Mouse (Mus musculus) midbrain, embryonic 15.5 days (tissue): ENCODE data around the gene Cltrn. TPM values are rescaled to one million over a fixed set of nuclear protein-coding genes. Genes with fewer than 3 reads are reported as not detected.

ENCODE experiments used
- ATAC-seq: fragments of 200-750 bp; cut with Nextera tagmentation; replicated peaks from 2 replicates; pipeline ENCODE4 v1.8.0; 2017; ENCODE audit warnings: moderate TSS enrichment
- H3K27ac ChIP-seq: fragments of 300-500 bp; sonication (generic); 2 replicates; pipeline ENCODE4 v1.5.1; 2015; ENCODE audit warnings: mild to moderate bottlenecking, inconsistent platforms
- H3K27me3 ChIP-seq: fragments of 300-500 bp; sonication (generic); replicated peaks from 2 replicates; pipeline ENCODE4 v1.6.1; 2015; ENCODE audit warnings: inconsistent platforms
- H3K36me3 ChIP-seq: fragments of 300-500 bp; sonication (generic); replicated peaks from 2 replicates; pipeline ENCODE4 v1.6.1; 2015; ENCODE audit warnings: inconsistent platforms
- H3K4me1 ChIP-seq: fragments of 300-500 bp; sonication (generic); 2 replicates; pipeline ENCODE4 v1.6.1; 2015; ENCODE audit warnings: inconsistent platforms
- H3K4me2 ChIP-seq: fragments of 300-500 bp; sonication (generic); 2 replicates; pipeline ENCODE4 v1.6.1; 2015; ENCODE audit warnings: inconsistent platforms, mild to moderate bottlenecking, moderate library complexity
- H3K4me3 ChIP-seq: fragments of 300-500 bp; sonication (generic); 2 replicates; pipeline ENCODE4 v1.5.1; 2015; ENCODE audit warnings: mild to moderate bottlenecking, inconsistent platforms
- H3K9ac ChIP-seq: fragments of 300-500 bp; sonication (generic); 2 replicates; pipeline ENCODE4 v1.6.1; 2015; ENCODE audit warnings: mild to moderate bottlenecking, inconsistent platforms
- H3K9me3 ChIP-seq: fragments of 300-500 bp; sonication (generic); 2 replicates; pipeline ENCODE4 v1.6.1; 2016; ENCODE audit warnings: inconsistent platforms
- WGBS: fragments of 180-500 bp; shearing (Covaris S2); methylation state at CpG from one replicate; pipeline ENCODE4 v1.1.7; 2015; ENCODE audit warnings: mixed read lengths; 5-methylcytosine and 5-hydroxymethylcytosine counted together
- polyA plus RNA-seq: library from polyadenylated mRNA; unstranded; fragments of >200 nt; fragmentation: Nextera tagmentation; extraction: Ambion mirVana; gene quantifications from 2 replicates; pipeline ENCODE4 v1.2.1, GENCODE M21; 2015

Cltrn gene
- polyA plus RNA-seq, 1 experiment from 2014 or later, result not detected

GRCm38 (mm10) chrX:164092300-164093169 is 3.9 kb downstream of the Cltrn start:
- Histone ChIP-seq H3K27ac (no peak overlapping the region), H3K4me1 (no peaks in the 10 kb centered on the region)
- 56% methylated on average over 7 of the region's 7 CpGs for WGBS

GRCm38 (mm10) chrX:164093435-164093834 is 4.8 kb downstream of the Cltrn start:
- Histone ChIP-seq H3K9me3 (no peaks in the 10 kb centered on the region), H3K4me3 (no peak overlapping the region), H3K27ac (no peak overlapping the region), H3K9ac (no peak overlapping the region), H3K4me1 (no peaks in the 10 kb centered on the region), H3K36me3 (no peaks in the 10 kb centered on the region), H3K27me3 (peaks cover 5% of the 10 kb centered on the region), H3K4me2 (no peak overlapping the region)
- WGBS, result 84% methylated on average over 5 of the region's 5 CpGs
- ATAC-seq, result no peak

More at GRCm38 (mm10) chrX:164092300-164093169, 3.9 kb downstream of the Cltrn start:
- no peak overlapping the region for H3K4me3 ChIP-seq
- ATAC-seq, result no peak
- no peaks in the 10 kb centered on the region for H3K9me3 ChIP-seq
- H3K36me3 ChIP-seq, result no peaks in the 10 kb centered on the region
- no peak overlapping the region for H3K4me2 ChIP-seq
- peaks cover 5% of the 10 kb centered on the region for H3K27me3 ChIP-seq
- no peak overlapping the region for H3K9ac ChIP-seq

GRCm38 (mm10) chrX:164095838-164096237 is 7.2 kb downstream of the Cltrn start:
- no peak for ATAC-seq
- no peak overlapping the region for H3K9ac ChIP-seq
- WGBS, result 79% methylated on average over 2 of the region's 2 CpGs
- H3K27me3 ChIP-seq, result peaks cover 2% of the 10 kb centered on the region; the same call in 1 of the 2 replicates
- no peak overlapping the region for H3K4me2 ChIP-seq
- no peaks in the 10 kb centered on the region for H3K9me3 ChIP-seq
- no peaks in the 10 kb centered on the region for H3K36me3 ChIP-seq
- no peak overlapping the region for H3K4me3 ChIP-seq
- no peaks in the 10 kb centered on the region for H3K4me1 ChIP-seq
- H3K27ac ChIP-seq, result no peak overlapping the region

GRCm38 (mm10) chrX:164101483-164101882 is 12.9 kb downstream of the Cltrn start:
- Histone ChIP-seq H3K9me3 (no peaks in the 10 kb centered on the region), H3K27me3 (no peaks in the 10 kb centered on the region; the same call in 1 of the 2 replicates), H3K4me2 (no peak overlapping the region), H3K36me3 (no peaks in the 10 kb centered on the region), H3K27ac (no peak overlapping the region), H3K4me1 (no peaks in the 10 kb centered on the region), H3K9ac (no peak overlapping the region), H3K4me3 (no peak overlapping the region)
- no peak for ATAC-seq

- H3K9me3 ChIP-seq, result no peaks in the 10 kb centered on the region
- H3K4me3 ChIP-seq, result no peak overlapping the region
- H3K36me3 ChIP-seq, result no peaks in the 10 kb centered on the region
- H3K4me1 ChIP-seq, result no peaks in the 10 kb centered on the region
- no peak for ATAC-seq
- no peak overlapping the region for H3K4me2 ChIP-seq
- no peak overlapping the region for H3K27ac ChIP-seq
- no peaks in the 10 kb centered on the region; the same call in 1 of the 2 replicates for H3K27me3 ChIP-seq
- 85% methylated on average over 7 of the region's 7 CpGs for WGBS
- H3K9ac ChIP-seq, result no peak overlapping the region
Observed at GRCm38 (mm10) chrX:164102198-164102597, 13.6 kb downstream of the Cltrn start.

- no peak overlapping the region for H3K9ac ChIP-seq
- no peak for ATAC-seq
- H3K4me1 ChIP-seq, result no peaks in the 10 kb centered on the region
- H3K9me3 ChIP-seq, result no peaks in the 10 kb centered on the region
- no peak overlapping the region for H3K4me3 ChIP-seq
- H3K27me3 ChIP-seq, result no peaks in the 10 kb centered on the region; the same call in 1 of the 2 replicates
- WGBS, result 70% methylated on average over 6 of the region's 6 CpGs
- no peak overlapping the region for H3K27ac ChIP-seq
- H3K4me2 ChIP-seq, result no peak overlapping the region
- no peaks in the 10 kb centered on the region for H3K36me3 ChIP-seq
Observed at GRCm38 (mm10) chrX:164102656-164103055, 14.0 kb downstream of the Cltrn start.

- Histone ChIP-seq H3K27ac (no peak overlapping the region), H3K4me3 (no peak overlapping the region), H3K36me3 (no peaks in the 10 kb centered on the region), H3K4me1 (no peaks in the 10 kb centered on the region), H3K4me2 (no peak overlapping the region), H3K9me3 (no peaks in the 10 kb centered on the region), H3K9ac (no peak overlapping the region), H3K27me3 (no peaks in the 10 kb centered on the region)
- whole genome bisulfite sequencing, result 87% methylated on average over 3 of the region's 3 CpGs
- ATAC-seq, result no peak
Observed at GRCm38 (mm10) chrX:164111146-164111545, 22.5 kb downstream of the Cltrn start.

GRCm38 (mm10) chrX:164113744-164114143 is 25.1 kb downstream of the Cltrn start:
- ATAC-seq, result no peak
- H3K4me1 ChIP-seq, result no peaks in the 10 kb centered on the region
- no peaks in the 10 kb centered on the region for H3K9me3 ChIP-seq
- no peaks in the 10 kb centered on the region for H3K36me3 ChIP-seq
- H3K4me3 ChIP-seq, result no peak overlapping the region
- 96% methylated on average over 6 of the region's 6 CpGs for WGBS
- H3K4me2 ChIP-seq, result no peak overlapping the region
- H3K27ac ChIP-seq, result no peak overlapping the region
- H3K9ac ChIP-seq, result no peak overlapping the region
- no peaks in the 10 kb centered on the region for H3K27me3 ChIP-seq

- Histone ChIP-seq H3K9me3 (no peaks in the 10 kb centered on the region), H3K4me3 (no peak overlapping the region), H3K27ac (no peak overlapping the region), H3K4me1 (no peaks in the 10 kb centered on the region), H3K27me3 (no peaks in the 10 kb centered on the region), H3K9ac (no peak overlapping the region), H3K36me3 (no peaks in the 10 kb centered on the region), H3K4me2 (no peak overlapping the region)
- ATAC-seq, result no peak
- 93% methylated on average over 3 of the region's 3 CpGs for WGBS
Observed at GRCm38 (mm10) chrX:164123942-164124341, 35.3 kb downstream of the Cltrn start.

- Histone ChIP-seq H3K36me3 (no peaks in the 10 kb centered on the region), H3K4me1 (no peaks in the 10 kb centered on the region), H3K27ac (no peak overlapping the region), H3K4me2 (no peak overlapping the region), H3K9ac (no peak overlapping the region), H3K9me3 (no peaks in the 10 kb centered on the region), H3K27me3 (no peaks in the 10 kb centered on the region), H3K4me3 (no peak overlapping the region)
- WGBS, result 93% methylated on average over 3 of the region's 3 CpGs
- ATAC-seq, result no peak
Observed at GRCm38 (mm10) chrX:164133531-164133930, 44.9 kb downstream of the Cltrn start.

GRCm38 (mm10) chrX:164135304-164135818 is 46.7 kb downstream of the Cltrn start:
- no peak for ATAC-seq
- Histone ChIP-seq H3K4me2 (no peak overlapping the region), H3K9me3 (no peaks in the 10 kb centered on the region), H3K4me3 (no peak overlapping the region), H3K36me3 (no peaks in the 10 kb centered on the region), H3K27me3 (no peaks in the 10 kb centered on the region), H3K9ac (no peak overlapping the region), H3K4me1 (no peaks in the 10 kb centered on the region), H3K27ac (no peak overlapping the region)
- 92% methylated on average over 4 of the region's 4 CpGs for WGBS

- Histone ChIP-seq H3K36me3 (no peaks in the 10 kb centered on the region), H3K27ac (no peak within 1 kb of the TSS), H3K9ac (no peak within 1 kb of the TSS), H3K4me3 (no peak within 1 kb of the TSS), H3K4me2 (no peak within 1 kb of the TSS), H3K27me3 (no peaks in the 10 kb centered on the region), H3K9me3 (no peaks in the 10 kb centered on the region), H3K4me1 (no peaks in the 10 kb centered on the region)
- WGBS, result 85% methylated on average over 2 of the region's 2 CpGs
- ATAC-seq, result no peak
Observed at GRCm38 (mm10) chrX:164139032-164139431, 50.4 kb downstream of the Cltrn start, which contains the start of gene Ace2. Gene Ace2, plus strand, starts transcription at chrX:164139332.
